Mouse (Mus musculus): Measurements from ENCODE around the gene Arhgap45.

Gene Arhgap45

DNA sequence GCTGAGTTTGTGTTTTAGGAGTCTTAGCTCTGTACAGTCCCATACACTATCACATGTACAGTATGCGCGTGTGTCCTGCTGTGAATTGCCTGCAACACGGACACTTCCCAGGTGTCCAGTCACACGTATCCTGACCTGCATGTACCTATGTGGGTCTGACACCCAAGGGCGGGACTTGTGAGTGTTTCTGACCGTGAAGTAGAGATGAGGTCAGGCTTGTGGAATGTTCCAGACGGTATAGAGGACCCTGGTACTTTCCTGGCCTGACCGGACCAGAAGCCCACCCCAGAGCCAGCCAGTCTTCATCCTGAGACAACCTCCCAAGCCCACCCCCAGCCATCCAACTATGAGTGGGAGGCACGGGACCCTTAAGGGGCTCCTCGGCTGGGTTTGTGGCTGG is 870 bp upstream of the Arhgap45 start:
- no peak for DNase-seq (ENCODE audit: low read depth, low spot score)

DNA sequence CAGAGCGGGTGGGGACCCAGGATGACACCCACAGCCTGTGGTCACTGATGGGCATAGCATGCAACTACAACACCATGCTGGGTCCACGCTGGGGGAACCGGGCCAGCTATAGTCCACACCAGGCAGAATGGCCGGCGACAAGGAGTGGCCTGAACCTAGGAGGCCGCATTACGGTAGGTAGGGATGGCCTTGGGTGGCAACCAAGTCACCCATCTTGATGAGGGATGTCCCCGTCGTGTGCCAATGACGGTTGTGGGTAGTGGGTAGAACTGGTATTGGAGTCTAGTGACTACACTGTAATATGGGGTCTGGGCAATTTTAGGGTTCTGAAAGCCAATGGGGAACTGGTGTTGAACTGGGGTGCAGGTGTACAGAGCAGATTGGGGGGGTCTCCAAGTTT is 478 bp downstream of the Arhgap45 start:
- DNase-seq (ENCODE audit: low read depth, low spot score) = no peak

DNA sequence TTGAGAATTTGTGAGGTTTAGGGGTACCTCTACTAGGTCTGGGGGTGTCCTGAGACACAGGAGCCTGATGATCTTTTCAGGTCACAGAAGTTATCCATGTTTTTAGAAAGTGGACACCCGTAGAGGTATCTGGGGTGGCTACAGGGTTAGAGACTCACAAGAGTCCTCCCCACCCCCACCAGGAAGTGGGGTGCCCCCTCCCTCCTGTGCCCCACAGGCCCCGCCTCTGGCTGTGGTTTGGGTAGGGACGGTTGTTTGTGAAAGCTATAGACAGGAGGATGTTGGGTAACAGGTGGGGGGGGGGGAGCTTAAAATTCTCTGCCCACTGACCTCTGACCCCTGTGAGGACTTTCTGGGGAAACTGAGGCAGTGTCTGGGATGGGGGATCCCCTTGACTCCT is 908 bp downstream of the Arhgap45 start:
- DNase-seq (ENCODE audit: low read depth, low spot score) = no peak

DNA sequence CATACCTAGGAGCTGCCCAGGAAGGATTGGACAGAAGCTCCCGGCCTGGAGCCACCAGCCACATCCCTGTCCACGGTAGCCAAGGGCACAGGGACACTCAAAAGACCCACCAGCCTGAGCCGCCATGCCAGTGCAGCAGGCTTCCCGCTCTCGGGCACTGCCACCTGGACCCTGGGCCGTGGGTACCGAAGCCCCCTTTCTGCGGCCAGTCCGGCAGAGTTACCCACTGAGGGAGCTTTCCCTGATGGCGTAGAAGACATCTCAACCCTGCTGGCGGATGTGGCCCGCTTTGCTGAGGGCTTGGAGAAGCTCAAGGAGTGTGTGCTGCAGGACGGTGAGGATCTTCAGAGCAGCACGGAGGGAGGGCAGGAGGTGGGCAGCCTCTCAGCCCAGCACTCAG is 1.3 kb downstream of the Arhgap45 start:
- DNase-seq (ENCODE audit: low read depth, low spot score) = no peak

GRCm38 (mm10) chr10:80018739-80019297 is 2.4 kb downstream of the Arhgap45 start:
- DNase-seq (ENCODE audit: low read depth, low spot score) = no peak

- DNase-seq (ENCODE audit: low read depth, low spot score) = peak; percentile 26
These were observed 3.1 kb downstream of the Arhgap45 start for GRCm38 (mm10) chr10:80019471-80020131.

DNA sequence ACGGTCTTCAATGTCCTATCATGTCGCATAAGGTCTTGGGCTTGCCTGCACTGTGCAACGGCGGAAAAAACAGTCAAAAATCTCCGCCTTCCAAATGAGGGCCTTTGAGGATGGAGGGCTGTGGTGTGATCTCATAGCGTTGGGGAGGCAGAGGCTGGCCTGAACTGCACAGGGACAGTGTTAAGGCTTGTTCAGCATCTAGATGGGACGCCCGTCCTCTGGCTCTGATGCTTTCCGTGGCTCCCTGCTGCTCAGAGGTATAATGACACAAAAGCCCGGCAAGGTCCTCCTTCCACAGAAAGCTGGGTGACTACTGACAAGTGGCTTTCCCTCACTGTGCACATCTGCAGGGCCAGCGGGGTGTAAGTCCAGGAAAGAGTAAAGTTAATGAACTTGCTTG is 3.7 kb downstream of the Arhgap45 start:
- DNase-seq (ENCODE audit: low read depth, low spot score) = no peak

GRCm38 (mm10) chr10:80020603-80021319 is 4.3 kb downstream of the Arhgap45 start:
- no peak for DNase-seq (ENCODE audit: low read depth, low spot score)

- DNase-seq (ENCODE audit: low read depth, low spot score) = no peak
These were observed 4.8 kb downstream of the Arhgap45 start for GRCm38 (mm10) chr10:80021320-80021641.

GRCm38 (mm10) chr10:80022164-80022563 is 5.7 kb downstream of the Arhgap45 start:
- no peak for DNase-seq (ENCODE audit: low read depth, low spot score)

DNA sequence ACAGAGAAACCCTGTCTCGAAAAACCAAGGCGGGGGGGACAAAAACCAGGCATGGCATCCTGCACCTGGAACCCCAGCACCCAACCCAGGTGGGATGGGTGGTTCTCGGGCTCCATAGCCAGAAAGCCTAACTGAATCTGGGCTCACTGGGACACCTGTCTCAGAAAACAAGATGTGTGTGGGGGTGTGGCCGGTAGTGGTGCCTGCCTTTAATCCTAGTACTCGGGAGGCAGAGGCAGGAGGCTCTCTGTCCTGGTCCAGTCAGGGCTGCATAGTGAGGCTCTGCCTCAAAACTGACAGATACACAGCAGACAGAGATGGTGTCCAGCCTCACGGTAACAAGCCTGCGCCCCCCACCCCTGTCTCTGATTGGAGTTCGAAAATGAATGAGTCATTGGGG is 6.4 kb downstream of the Arhgap45 start:
- DNase-seq (ENCODE audit: low read depth, low spot score) = no peak

DNA sequence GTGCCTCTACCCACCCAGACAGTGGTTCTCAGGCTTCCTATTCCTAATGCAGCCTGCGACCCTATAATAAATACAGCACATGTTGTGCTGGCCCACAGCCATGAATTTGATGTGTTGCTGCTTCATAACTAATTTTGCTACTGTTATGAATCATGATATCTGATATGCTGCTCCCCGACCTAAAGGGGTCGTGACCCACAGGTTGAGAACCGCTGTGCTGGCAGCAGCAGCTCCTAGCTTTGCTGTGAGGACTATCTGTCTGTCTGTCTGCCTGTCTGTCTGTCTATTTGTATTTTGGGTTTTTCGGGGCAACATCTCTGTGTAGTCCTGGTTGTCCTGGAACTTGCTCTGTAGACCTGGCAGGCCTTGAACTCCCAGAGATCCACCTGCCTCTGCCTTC is 7.3 kb downstream of the Arhgap45 start:
- no peak for DNase-seq (ENCODE audit: low read depth, low spot score)

DNA sequence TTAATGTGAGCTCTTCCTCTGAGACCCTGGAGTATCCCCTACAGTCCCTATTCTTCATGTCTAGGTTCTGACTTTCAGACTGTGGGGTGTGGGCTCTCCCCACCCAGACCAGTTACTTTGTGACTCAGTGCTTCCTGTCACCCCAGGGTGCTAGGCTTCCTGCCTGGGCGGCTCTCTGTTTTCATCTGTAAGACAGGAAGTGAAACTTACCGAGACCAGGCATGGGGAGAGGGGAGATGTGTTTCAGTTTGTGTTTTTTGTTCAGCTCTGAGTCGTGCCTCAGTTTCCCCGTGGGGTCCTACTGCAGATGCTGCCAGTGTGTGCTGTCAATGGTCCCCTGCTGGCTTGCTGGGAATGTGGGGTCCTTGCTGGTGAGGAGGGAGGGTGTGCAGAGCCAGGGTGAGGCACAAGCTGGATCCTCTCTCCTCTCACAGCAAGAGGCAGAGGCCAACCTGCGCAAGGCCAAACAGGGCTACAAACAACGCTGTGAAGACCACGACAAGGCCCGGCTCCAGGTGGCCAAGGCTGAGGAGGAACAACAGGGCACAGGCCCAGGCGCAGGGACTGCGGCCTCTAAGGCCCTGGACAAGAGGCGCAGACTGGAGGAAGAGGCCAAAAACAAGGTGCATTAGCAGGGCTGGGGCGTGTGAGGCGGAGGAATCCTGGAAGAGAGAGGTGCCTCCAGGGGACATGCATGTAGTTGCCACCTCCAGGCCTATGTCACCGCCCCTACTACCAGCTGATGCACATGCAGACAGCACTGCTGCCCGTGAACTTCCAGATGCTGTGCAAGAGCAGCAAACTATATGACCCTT is 8.0 kb downstream of the Arhgap45 start:
- no peak for DNase-seq (ENCODE audit: low read depth, low spot score)

- DNase-seq (ENCODE audit: low read depth, low spot score) = no peak
These were observed 8.5 kb downstream of the Arhgap45 start for GRCm38 (mm10) chr10:80025044-80025347.

GRCm38 (mm10) chr10:80025463-80025862 is 9.0 kb downstream of the Arhgap45 start:
- no peak for DNase-seq (ENCODE audit: low read depth, low spot score)

DNA sequence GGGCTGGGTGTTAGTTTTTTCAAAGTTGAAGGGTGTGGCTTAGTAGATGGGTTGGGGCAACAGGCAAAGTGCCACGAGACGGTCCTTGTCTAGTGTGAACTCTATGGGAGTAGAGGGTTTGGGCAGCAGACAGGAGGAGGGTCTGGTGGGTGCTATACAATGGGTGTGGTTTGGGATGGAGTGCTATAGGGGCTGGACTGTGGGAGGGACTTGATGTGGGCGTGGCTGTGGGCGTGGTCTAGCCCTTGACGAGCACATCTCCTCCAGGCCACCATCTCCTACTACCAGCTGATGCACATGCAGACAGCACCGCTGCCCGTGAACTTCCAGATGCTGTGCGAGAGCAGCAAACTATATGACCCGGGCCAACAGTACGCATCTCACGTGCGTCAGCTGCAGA is 9.4 kb downstream of the Arhgap45 start:
- DNase-seq (ENCODE audit: low read depth, low spot score) = no peak

GRCm38 (mm10) chr10:80027681-80028520 is 11.4 kb downstream of the Arhgap45 start:
- no peak for DNase-seq (ENCODE audit: low read depth, low spot score)

GRCm38 (mm10) chr10:80028521-80028846 is 12.0 kb downstream of the Arhgap45 start:
- DNase-seq (ENCODE audit: low read depth, low spot score) = no peak

GRCm38 (mm10) chr10:80030191-80030590 is 13.7 kb downstream of the Arhgap45 start:
- no peak for DNase-seq (ENCODE audit: low read depth, low spot score)

DNA sequence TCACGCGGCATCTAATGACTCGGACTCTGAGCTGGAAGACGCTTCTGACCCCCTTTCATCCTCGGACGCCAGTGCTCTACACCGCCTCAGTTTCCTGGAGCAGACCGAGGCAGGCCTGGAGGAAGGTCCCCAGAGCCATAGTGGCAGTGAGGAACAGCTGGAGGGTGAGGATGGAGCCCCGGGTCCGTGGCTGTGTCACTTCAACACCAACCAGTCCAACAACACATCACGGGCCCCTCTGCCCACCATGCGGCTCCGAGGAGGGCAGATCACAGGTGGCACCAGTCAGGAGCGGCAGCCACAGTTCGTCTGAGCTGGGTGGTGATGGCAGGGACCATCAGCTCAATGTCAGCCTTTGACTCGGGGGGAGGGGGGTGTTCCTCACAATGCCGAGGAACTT is 14.3 kb downstream of the Arhgap45 start:
- DNase-seq (ENCODE audit: low read depth, low spot score) = no peak

- no peak for DNase-seq (ENCODE audit: low read depth, low spot score)
These were observed 16.5 kb downstream of the Arhgap45 start for GRCm38 (mm10) chr10:80032799-80033480.

All from embryo, embryonic 11.5 days (tissue).